Mouse (Mus musculus) hindbrain, postnatal 0 days (tissue): ENCODE results near the gene Mbd6. TPM values are rescaled to one million over a fixed set of nuclear protein-coding genes. Genes with fewer than 3 reads are reported as not detected.
A peak's percentile ranks its signal among the peaks of the same experiment; 100 is the strongest.

ENCODE experiments used
- ATAC-seq: fragments of 200-750 bp; cut with Nextera tagmentation; 2 replicates; pipeline ENCODE4 v1.8.0; 2017; ENCODE audit warnings: mild to moderate bottlenecking, moderate TSS enrichment, moderate library complexity
- DNase-seq: peaks from one replicate; pipeline ENCODE4 v3.0.0-alpha.2; 2015; ENCODE audit warnings: low spot score
- H3K27ac ChIP-seq: fragments of 300-500 bp; sonication (generic); 2 replicates; pipeline ENCODE4 v1.5.1; 2014; ENCODE audit warnings: mild to moderate bottlenecking
- H3K27me3 ChIP-seq: fragments of 300-500 bp; sonication (generic); 2 replicates; pipeline ENCODE4 v1.6.1; 2014; ENCODE audit warnings: low read length, mixed read lengths; ENCODE audit not compliant: insufficient read depth
- H3K36me3 ChIP-seq: fragments of 300-500 bp; sonication (generic); 2 replicates; pipeline ENCODE4 v1.6.1; 2014; ENCODE audit warnings: low read length, mixed read lengths; ENCODE audit not compliant: insufficient read depth
- H3K4me1 ChIP-seq: fragments of 300-500 bp; sonication (generic); 2 replicates; pipeline ENCODE4 v1.6.1; 2014; ENCODE audit warnings: antibody characterized with exemption, low read length, mixed read lengths; ENCODE audit not compliant: insufficient read depth
- H3K4me2 ChIP-seq: fragments of 300-500 bp; sonication (generic); 2 replicates; pipeline ENCODE4 v1.6.1; 2014; ENCODE audit warnings: low read depth, mild to moderate bottlenecking, low read length, moderate library complexity, mixed read lengths
- H3K4me3 ChIP-seq: fragments of 300-500 bp; sonication (generic); 2 replicates; pipeline ENCODE4 v1.5.1; 2014; ENCODE audit warnings: low read length
- H3K9ac ChIP-seq: fragments of 300-500 bp; sonication (generic); replicated peaks from 2 replicates; pipeline ENCODE4 v1.6.1; 2014; ENCODE audit warnings: mild to moderate bottlenecking, low read length, moderate library complexity, mixed read lengths
- H3K9me3 ChIP-seq: fragments of 300-500 bp; sonication (generic); 2 replicates; pipeline ENCODE4 v1.6.1; 2016; ENCODE audit warnings: low read length, mixed read lengths
- CTCF ChIP-seq: IDR thresholded peaks from 2 replicates; pipeline ENCODE4 v1.5.1; 2016; ENCODE audit warnings: antibody characterized with exemption, control low read depth, low read depth
- WGBS: fragments of 180-500 bp; shearing (Covaris S2); extraction: QIAGEN DNeasy Blood & Tissue Kit; methylation state at CpG from one replicate; pipeline ENCODE4 v1.1.7; 2014; 5-methylcytosine and 5-hydroxymethylcytosine counted together
- polyA plus RNA-seq: library from polyadenylated mRNA; unstranded; fragments of >200 nt; fragmentation: Nextera tagmentation; extraction: Ambion mirVana; gene quantifications from 2 replicates; pipeline ENCODE4 v1.2.1, GENCODE M21; 2015
- total RNA-seq: library from RNA; depleted of rRNA; stranded (reverse); fragments of >200 nt; gene quantifications from 2 replicates; pipeline ENCODE4 v1.2.3, GENCODE M21; 2014

Gene Mbd6
- total and polyA plus RNA-seq, 2 experiments from 2014 or later = 8.1 to 11.5 TPM

DNA sequence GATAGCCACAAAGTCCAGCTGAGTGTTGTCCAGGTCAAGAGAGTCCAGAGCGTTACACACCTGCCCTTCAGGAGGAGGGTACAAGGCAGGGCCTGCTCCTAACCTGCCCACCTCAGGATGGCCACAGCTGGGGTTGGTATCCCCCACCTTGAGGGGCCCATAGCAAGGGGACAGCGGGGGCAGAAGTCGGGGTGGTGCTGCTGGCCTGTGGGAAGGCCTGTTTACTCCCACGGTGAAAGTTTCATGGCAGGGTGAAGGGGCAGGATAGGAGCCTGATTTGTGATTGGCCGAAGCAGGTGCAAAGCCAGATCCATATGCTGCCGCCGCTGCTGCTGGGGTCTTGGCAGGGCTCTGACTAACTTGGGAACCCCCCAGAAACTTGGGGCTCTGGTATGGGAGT, 41.4 kb upstream of the Mbd6 start:
- TF ChIP-seq CTCF = no peak
- Histone ChIP-seq H3K4me2 (no peak overlapping the region), H3K9me3 (no peaks in the 10 kb centered on the region), H3K4me3 (no peak overlapping the region), H3K36me3 (no peaks in the 10 kb centered on the region), H3K4me1 (no peaks in the 10 kb centered on the region), H3K9ac (no peak overlapping the region), H3K27ac (no peak overlapping the region), H3K27me3 (peaks cover 32% of the 10 kb centered on the region)
- DNase-seq (no peak), ATAC-seq (no peak)
- 72% methylated on average over 7 of the region's 7 CpGs for WGBS

DNA sequence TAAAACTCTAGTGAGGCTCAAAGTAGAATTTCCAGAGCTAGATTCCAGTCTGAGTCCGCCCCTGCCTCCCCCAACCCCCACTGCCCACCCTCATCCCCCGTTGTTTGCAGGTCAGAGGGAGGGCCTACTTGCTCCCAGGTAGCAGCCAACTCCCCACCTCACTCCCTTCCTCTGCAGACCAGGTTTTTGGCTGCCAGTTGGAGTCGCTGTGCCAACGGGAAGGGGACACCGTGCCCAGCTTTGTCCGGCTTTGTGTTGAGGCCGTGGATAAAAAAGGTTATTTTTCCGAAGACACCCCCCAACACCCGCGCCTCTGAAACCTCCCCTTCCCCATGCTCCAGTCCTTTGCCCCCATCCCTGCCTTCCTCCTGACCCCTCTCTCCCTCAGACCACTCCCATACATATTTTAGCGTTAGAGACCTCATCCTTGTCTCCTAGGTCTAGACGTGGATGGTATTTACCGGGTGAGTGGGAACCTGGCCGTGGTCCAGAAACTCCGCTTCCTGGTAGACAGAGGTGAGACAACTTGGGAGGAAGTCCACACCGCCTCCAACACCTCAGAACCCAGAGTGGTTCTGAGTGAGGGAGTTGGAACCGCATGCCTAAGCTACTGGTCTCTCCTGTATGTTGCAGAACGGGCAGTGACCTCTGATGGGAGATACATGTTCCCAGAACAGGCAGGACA, 38.8 kb upstream of the Mbd6 start:
- TF ChIP-seq CTCF = no peak
- ATAC-seq (no peak), DNase-seq (no peak)
- Histone ChIP-seq H3K4me1 (no peaks in the 10 kb centered on the region), H3K36me3 (no peaks in the 10 kb centered on the region), H3K9ac (no peak overlapping the region), H3K4me3 (no peak overlapping the region), H3K9me3 (no peaks in the 10 kb centered on the region), H3K27me3 (peaks cover 46% of the 10 kb centered on the region), H3K4me2 (no peak overlapping the region), H3K27ac (no peak overlapping the region)
- WGBS = 51% methylated on average over 18 of the region's 18 CpGs

DNA sequence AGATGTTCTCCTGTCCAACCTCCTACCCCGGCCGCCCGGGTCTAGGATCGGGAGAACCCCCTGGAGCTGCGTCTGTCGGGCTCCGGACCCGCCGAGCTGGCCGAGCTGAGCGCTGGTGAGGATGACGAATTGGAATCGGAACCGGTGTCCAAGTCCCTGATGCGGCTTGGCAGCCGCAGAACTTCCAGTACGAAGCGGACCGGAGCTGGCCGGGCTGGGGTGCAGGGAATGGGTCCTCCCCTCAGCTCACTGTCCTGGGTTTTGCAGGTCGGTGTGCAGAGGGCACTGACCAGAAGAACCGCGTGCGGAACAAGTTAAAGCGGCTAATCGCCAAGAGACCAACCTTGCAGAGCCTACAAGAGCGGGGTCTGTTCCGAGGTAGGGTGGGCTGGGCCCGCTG, 38.0 kb upstream of the Mbd6 start:
- Histone ChIP-seq H3K4me2 (peak overlapping the region; percentile 63), H3K27me3 (peaks cover 46% of the 10 kb centered on the region), H3K4me1 (no peaks in the 10 kb centered on the region), H3K4me3 (peak overlapping the region; percentile 35), H3K9me3 (no peaks in the 10 kb centered on the region), H3K9ac (peak overlapping the region; percentile 1; the same call in 1 of the 2 replicates), H3K27ac (no peak overlapping the region), H3K36me3 (no peaks in the 10 kb centered on the region)
- TF ChIP-seq CTCF = no peak
- no peak for DNase-seq
- peak; percentile 3; the same call in 1 of the 2 replicates for ATAC-seq
- WGBS = 4% methylated on average over 29 of the region's 29 CpGs

DNA sequence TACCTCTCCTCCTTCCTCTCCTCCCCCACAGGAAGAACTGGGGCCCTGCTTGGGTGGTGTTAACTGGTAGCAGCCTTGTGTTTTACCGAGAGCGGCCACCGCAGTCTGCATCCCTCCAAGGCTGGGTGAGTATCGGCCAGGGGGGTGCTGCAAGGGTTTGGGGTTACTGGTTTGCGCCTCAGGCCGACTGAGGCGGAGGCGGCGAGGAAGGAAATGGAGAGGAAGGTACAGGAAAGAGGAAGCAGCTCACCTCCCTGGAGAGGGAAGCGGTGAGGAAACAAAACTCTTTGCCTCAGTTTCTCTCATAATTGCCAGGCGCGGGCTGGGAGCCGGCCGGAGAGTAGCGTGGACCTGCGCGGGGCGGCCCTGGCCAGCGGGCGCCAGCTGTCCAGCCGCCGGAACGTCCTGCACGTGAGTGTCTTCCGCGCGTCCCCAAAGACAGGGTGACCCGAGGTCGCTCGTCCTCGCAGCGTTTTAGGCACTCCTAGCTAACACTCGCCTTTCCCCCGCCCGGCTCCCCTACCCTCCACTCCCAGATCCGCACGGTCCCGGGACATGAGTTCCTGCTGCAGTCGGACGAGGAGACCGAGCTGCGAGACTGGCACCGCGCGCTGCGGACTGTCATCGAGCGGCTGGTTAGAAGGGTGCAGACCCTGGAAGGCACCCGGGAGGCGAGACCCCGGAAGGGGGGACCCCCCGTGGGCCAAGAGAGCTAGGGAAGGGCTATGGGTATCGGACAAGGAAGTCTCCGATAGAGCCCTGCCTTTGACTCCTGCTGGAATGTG, 37.4 kb upstream of the Mbd6 start:
- Histone ChIP-seq H3K9ac (peak overlapping the region; percentile 1; the same call in 1 of the 2 replicates), H3K27me3 (peaks cover 46% of the 10 kb centered on the region), H3K9me3 (no peaks in the 10 kb centered on the region), H3K36me3 (no peaks in the 10 kb centered on the region), H3K4me1 (no peaks in the 10 kb centered on the region), H3K27ac (no peak overlapping the region), H3K4me3 (peak overlapping the region; percentile 35), H3K4me2 (peak overlapping the region; percentile 63)
- under 1% methylated on average over 54 of the region's 54 CpGs for WGBS
- DNase-seq (no peak), ATAC-seq (peak; percentile 10; the same call in 1 of the 2 replicates)
- no peak for TF ChIP-seq CTCF

DNA sequence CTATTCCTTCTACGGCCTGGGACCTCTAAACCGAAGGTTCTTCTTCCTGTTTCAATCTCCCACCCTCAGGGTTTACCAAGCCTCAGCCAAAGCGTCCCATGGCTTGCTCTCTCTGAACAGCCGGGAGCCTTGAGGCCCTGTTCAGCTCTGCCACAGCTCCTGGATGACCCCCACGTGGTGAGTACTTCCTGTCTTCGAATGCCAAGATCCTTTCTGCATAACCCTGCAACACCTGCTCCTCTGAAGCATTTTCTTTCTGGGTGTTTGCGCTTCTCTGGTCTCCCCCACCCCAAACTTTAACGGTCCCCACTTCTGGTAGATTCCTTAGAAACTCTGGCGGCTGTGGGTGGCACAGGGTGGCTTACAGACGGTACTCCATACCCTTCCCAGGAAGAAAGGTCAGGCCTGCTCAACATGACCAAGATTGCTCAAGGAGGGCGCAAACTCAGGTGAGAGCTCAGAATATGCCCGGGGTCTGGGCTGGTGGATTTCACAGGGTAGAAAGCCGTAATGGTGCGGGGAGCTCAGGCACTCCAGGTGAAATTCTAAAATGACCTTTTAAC, 36.7 kb upstream of the Mbd6 start:
- no peak overlapping the region for H3K9ac ChIP-seq
- ATAC-seq = no peak
- no peak for TF ChIP-seq CTCF

DNA sequence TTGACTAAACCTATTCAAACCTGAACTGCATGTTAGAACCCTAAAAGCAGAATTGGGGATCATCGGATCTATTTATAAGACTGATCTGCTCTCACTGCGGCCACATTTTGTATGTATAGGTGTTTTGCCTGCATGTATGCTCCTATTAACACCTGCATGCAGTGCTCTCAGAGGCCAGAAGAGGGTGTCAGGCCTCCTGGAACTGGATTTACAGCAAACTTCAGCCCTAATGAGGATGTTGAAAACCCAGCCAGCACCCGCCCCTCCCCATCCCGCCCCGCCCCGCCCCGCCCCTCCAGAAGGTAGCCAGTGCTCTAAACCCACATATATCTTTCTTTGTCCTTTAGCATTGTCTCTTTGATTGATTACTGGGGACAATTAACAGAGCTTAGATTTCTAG, 35.7 kb upstream of the Mbd6 start:
- DNase-seq (peak; percentile 62), ATAC-seq (no peak)
- Histone ChIP-seq H3K27ac (no peak overlapping the region), H3K9ac (no peak overlapping the region), H3K27me3 (peaks cover 46% of the 10 kb centered on the region), H3K4me3 (no peak overlapping the region), H3K9me3 (no peaks in the 10 kb centered on the region), H3K36me3 (no peaks in the 10 kb centered on the region), H3K4me1 (no peaks in the 10 kb centered on the region), H3K4me2 (no peak overlapping the region)
- WGBS = 14% methylated on average over 7 of the region's 7 CpGs
- peak; percentile 62 for TF ChIP-seq CTCF

More for the DNA sequence above, 36.7 kb upstream of the Mbd6 start:
- Histone ChIP-seq H3K4me3 (no peak overlapping the region), H3K9me3 (no peaks in the 10 kb centered on the region), H3K36me3 (no peaks in the 10 kb centered on the region), H3K4me1 (no peaks in the 10 kb centered on the region), H3K27me3 (peaks cover 46% of the 10 kb centered on the region), H3K27ac (no peak overlapping the region), H3K4me2 (peak overlapping the region; percentile 63)
- WGBS = 39% methylated on average over 14 of the region's 14 CpGs
- no peak for DNase-seq
